ENCODE assay signal across 23 mouse cellular contexts in genomic region chr10:107792491-107792890, GRCm38 (mm10).
A peak's percentile ranks its signal among the peaks of the same experiment; 100 is the strongest.
DNase-seq lines count a peak whose midpoint lies in the region; ATAC-seq and TF ChIP-seq lines count a peak whose summit lies in the region.
"Had no signal": no experiment of that assay in that cellular context is flagged by ENCODE, and none has a peak within 500 bp of the region (broad histone marks: within the 10 kb centered on the region; RNA-seq: fewer than 3 reads in every experiment).

No protein-coding gene starts in this region.

- peak; percentile 87 for ATAC-seq in granulocyte monocyte progenitor cell, adult 5-6 weeks (replicated peaks; ENCODE audit: poor library complexity, severe bottlenecking)
- peak; percentile 88 for ATAC-seq in megakaryocyte, adult 5-6 weeks (ENCODE audit: poor library complexity, severe bottlenecking)
- ATAC-seq in hindbrain, embryonic 13.5 days (ENCODE audit: low FRiP score) = no peak
- ATAC-seq in intestine, postnatal 0 days = no peak
- ATAC-seq: CD4-positive, CD25-positive, alpha-beta regulatory T cell, adult 4 months; forebrain, embryonic 13.5 days; forebrain, embryonic 15.5 days; forebrain, postnatal 0 days had no signal

- H3K27me3 ChIP-seq in CH12.LX (replicated peaks) = no peaks in the 10 kb centered on the region
- H3K27me3 ChIP-seq in hindbrain, embryonic 13.5 days = no peaks in the 10 kb centered on the region
- no peaks in the 10 kb centered on the region for H3K27me3 ChIP-seq in intestine, postnatal 0 days (replicated peaks; ENCODE audit: control insufficient read depth, insufficient read depth, low read length)
- H3K27me3 ChIP-seq: embryonic facial prominence, embryonic 12.5 days; forebrain, embryonic 13.5 days; forebrain, embryonic 15.5 days had no signal

- TF ChIP-seq EP300 in CH12.LX (IDR thresholded peaks at IDR 0.05; ENCODE audit: low read length) = no peak

- no peaks in the 10 kb centered on the region for H3K9me3 ChIP-seq in CH12.LX (replicated peaks; ENCODE audit: low read length)
- H3K9me3 ChIP-seq in hindbrain, embryonic 13.5 days = no peaks in the 10 kb centered on the region
- no peaks in the 10 kb centered on the region for H3K9me3 ChIP-seq in intestine, postnatal 0 days (ENCODE audit: control insufficient read depth)
- H3K9me3 ChIP-seq: embryonic facial prominence, embryonic 10.5 days; embryonic facial prominence, embryonic 12.5 days; forebrain, embryonic 13.5 days; forebrain, embryonic 15.5 days had no signal

- H3K9ac ChIP-seq in CH12.LX (ENCODE audit: insufficient read depth, low read depth) = no peak overlapping the region
- no peak overlapping the region for H3K9ac ChIP-seq in hindbrain, embryonic 13.5 days
- no peak overlapping the region for H3K9ac ChIP-seq in intestine, postnatal 0 days (ENCODE audit: low read depth, low read length)
- H3K9ac ChIP-seq: embryonic facial prominence, embryonic 12.5 days; forebrain, embryonic 13.5 days; forebrain, embryonic 15.5 days; forebrain, postnatal 0 days had no signal

- no peak for TF ChIP-seq RAD21 in CH12.LX (IDR thresholded peaks at IDR 0.05; ENCODE audit: low read depth, low read length)

- dilution Hi-C loops in CH12.LX (cut with MboI; ENCODE audit: extremely low pct_ligation_motif_present, extremely low pct_unique_long_range_greater_than_20kb, low sequenced_read_pairs) = no loop called here

- H3K4me3 ChIP-seq in CH12.LX (replicated peaks in 1 of 3; ENCODE audit: low read depth in 2 of 3, low read length in 2 of 3, poor library complexity in 1 of 3) = no peak overlapping the region
- no peak overlapping the region for H3K4me3 ChIP-seq in hindbrain, embryonic 13.5 days
- H3K4me3 ChIP-seq in intestine, postnatal 0 days (ENCODE audit: low read depth, low read length) = no peak overlapping the region
- H3K4me3 ChIP-seq: embryonic facial prominence, embryonic 10.5 days; embryonic facial prominence, embryonic 12.5 days; forebrain, embryonic 13.5 days; forebrain, embryonic 15.5 days had no signal

- in situ Hi-C loops in CH12.LX (cut with MboI; ENCODE audit: low pct_ligation_motif_present, low pct_unique_long_range_greater_than_20kb, low sequenced_read_pairs) = no loop called here

- no peak for TF ChIP-seq POLR2A in CH12.LX (IDR thresholded peaks at IDR 0.05; ENCODE audit: low read depth, low read length)

- no peak overlapping the region for H3K27ac ChIP-seq in CH12.LX (ENCODE audit: insufficient read depth, low read depth)
- no peak overlapping the region for H3K27ac ChIP-seq in hindbrain, embryonic 13.5 days
- H3K27ac ChIP-seq in intestine, postnatal 0 days (ENCODE audit: low read depth, low read length) = no peak overlapping the region
- H3K27ac ChIP-seq: embryonic facial prominence, embryonic 10.5 days; embryonic facial prominence, embryonic 12.5 days; forebrain, embryonic 13.5 days; forebrain, embryonic 15.5 days had no signal

- H3K36me3 ChIP-seq in CH12.LX (replicated peaks in 1 of 2; ENCODE audit: control insufficient read depth in 1 of 2, insufficient read depth in 1 of 2, low read length in 1 of 2) = no peaks in the 10 kb centered on the region
- H3K36me3 ChIP-seq in hindbrain, embryonic 13.5 days = no peaks in the 10 kb centered on the region
- no peaks in the 10 kb centered on the region for H3K36me3 ChIP-seq in intestine, postnatal 0 days (ENCODE audit: control insufficient read depth, insufficient read depth)
- H3K36me3 ChIP-seq: embryonic facial prominence, embryonic 10.5 days; embryonic facial prominence, embryonic 12.5 days; forebrain, embryonic 15.5 days had no signal

- no peaks in the 10 kb centered on the region for H3K79me2 ChIP-seq in CH12.LX (replicated peaks; ENCODE audit: control insufficient read depth, extremely low read depth, insufficient read depth, poor library complexity, severe bottlenecking)

- no peak overlapping the region for H3K4me2 ChIP-seq in CH12.LX (ENCODE audit: insufficient read depth, low read depth, poor library complexity, severe bottlenecking)
- H3K4me2 ChIP-seq in hindbrain, embryonic 13.5 days = no peak overlapping the region
- no peak overlapping the region for H3K4me2 ChIP-seq in intestine, postnatal 0 days (replicated peaks; ENCODE audit: low read depth)
- H3K4me2 ChIP-seq: embryonic facial prominence, embryonic 12.5 days; forebrain, embryonic 13.5 days; forebrain, embryonic 15.5 days had no signal

- DNase-seq in 416B (ENCODE audit: low read depth) = peak; percentile 31
- DNase-seq in CH12.LX (ENCODE audit: extremely low read depth) = peak; percentile 8
- DNase-seq in urinary bladder, postnatal 36 days (ENCODE audit: low spot score in 2 of 2) = no peak
- DNase-seq in right cerebral cortex, adult 2 months (ENCODE audit: low spot score in 2 of 2) = no peak
- DNase-seq: adrenal gland, adult 2 months; adrenal gland, postnatal 10 days; adrenal gland, postnatal 25 days; B cell, adult 2 months; cerebellum, adult 11-12 months; cerebellum, adult 2 months; cerebellum, adult 9-10 months; cerebellum, postnatal 14 days; cerebellum, postnatal 36 days; forebrain, postnatal 0 days had no signal

- peaks cover 0 to 7% of the 10 kb centered on the region in 2 experiments; a peak in 2 of 4 replicates for H3K4me1 ChIP-seq in CH12.LX (ENCODE audit: control insufficient read depth in 1 of 2, insufficient read depth in 2 of 2)
- no peaks in the 10 kb centered on the region for H3K4me1 ChIP-seq in hindbrain, embryonic 13.5 days (replicated peaks)
- no peaks in the 10 kb centered on the region for H3K4me1 ChIP-seq in intestine, postnatal 0 days (replicated peaks; ENCODE audit: control insufficient read depth, insufficient read depth, low read length)
- H3K4me1 ChIP-seq: embryonic facial prominence, embryonic 10.5 days; embryonic facial prominence, embryonic 12.5 days; forebrain, embryonic 13.5 days; forebrain, embryonic 15.5 days had no signal

- TF ChIP-seq CTCF in CH12.LX (conservative IDR thresholded peaks at IDR 0.05 in 1 of 2, IDR thresholded peaks at IDR 0.05 in 1 of 2; ENCODE audit: low read depth in 2 of 2, low read length in 2 of 2) = no peak
- TF ChIP-seq CTCF in intestine, postnatal 0 days (IDR thresholded peaks at IDR 0.05; ENCODE audit: low read depth) = no peak

- WGBS in hindbrain, embryonic 13.5 days = 83% methylated on average over 3 of the region's 3 CpGs
- WGBS in intestine, postnatal 0 days = 87% methylated on average over 3 of the region's 3 CpGs

TF ChIP-seq in CH12.LX, 34 proteins besides CTCF, POLR2A, EP300 and RAD21:
- no peak for TF ChIP-seq JUN (IDR thresholded peaks at IDR 0.05; ENCODE audit: insufficient read depth, low read depth, low read length)
- TF ChIP-seq TBP (conservative IDR thresholded peaks at IDR 0.05; ENCODE audit: low read depth, low read length) = no peak
- TF ChIP-seq KAT2A (IDR thresholded peaks at IDR 0.05; ENCODE audit: insufficient replicate concordance, low read length) = no peak
- no peak for TF ChIP-seq SMC3 (IDR thresholded peaks at IDR 0.05; ENCODE audit: low read depth, low read length)
- no peak for TF ChIP-seq E2F4 (IDR thresholded peaks at IDR 0.05; ENCODE audit: insufficient replicate concordance, low read depth, low read length)
- TF ChIP-seq ZKSCAN1 (IDR thresholded peaks at IDR 0.05; ENCODE audit: borderline replicate concordance, low read depth, low read length) = no peak
- no peak for TF ChIP-seq MAFK (IDR thresholded peaks at IDR 0.05; ENCODE audit: insufficient replicate concordance, low read length)
- no peak for TF ChIP-seq SIN3A (IDR thresholded peaks at IDR 0.05; ENCODE audit: low read length)
- TF ChIP-seq NRF1 (IDR thresholded peaks at IDR 0.05; ENCODE audit: low read depth, low read length) = no peak
- TF ChIP-seq ZNF384 (IDR thresholded peaks at IDR 0.05; ENCODE audit: low read depth, low read length) = no peak

Comparison
In these comparisons a context has a peak if more than half of its experiments do, and no peak if none do; other contexts are left out.
1. DNase-seq: peak in 416B (single experiment) and CH12.LX (single experiment); none in urinary bladder, postnatal 36 days (0 of 2) and right cerebral cortex, adult 2 months (0 of 2).
2. ATAC-seq: peak in granulocyte monocyte progenitor cell, adult 5-6 weeks (single experiment) and megakaryocyte, adult 5-6 weeks (single experiment); none in hindbrain, embryonic 13.5 days (single experiment) and intestine, postnatal 0 days (single experiment).